21 mouse cellular contexts compared by ENCODE assay signal in genomic region chr19:38998248-38998647, GRCm38 (mm10). TPM values are rescaled to one million over a fixed set of nuclear protein-coding genes. Genes with fewer than 3 reads are reported as not detected.
"Had no signal": no experiment of that assay in that cellular context is flagged by ENCODE, and none has a peak within 500 bp of the region (broad histone marks: within the 10 kb centered on the region; RNA-seq: fewer than 3 reads in every experiment).

No protein-coding gene starts in this region.

- ATAC-seq: midbrain, embryonic 16.5 days had no signal

- DNase-seq: lung, adult 18-20 months; lung, embryonic 14.5 days; lung, postnatal 10 days; lung, postnatal 4 days; midbrain, embryonic 14.5 days; right cerebral cortex, postnatal 14 days; spleen, adult 18-20 months; thymus, adult 2 months; thymus, postnatal 36 days had no signal

- H3K4me1 ChIP-seq: midbrain, embryonic 10.5 days; midbrain, embryonic 12.5 days; neural tube, embryonic 12.5 days had no signal

- H3K36me3 ChIP-seq: midbrain, embryonic 10.5 days; midbrain, embryonic 12.5 days; neural tube, embryonic 12.5 days had no signal

- H3K27me3 ChIP-seq: midbrain, embryonic 12.5 days; neural tube, embryonic 12.5 days had no signal

- H3K4me2 ChIP-seq: lung, embryonic 14.5 days; midbrain, embryonic 12.5 days; neural tube, embryonic 12.5 days had no signal

- H3K27ac ChIP-seq: midbrain, embryonic 10.5 days; midbrain, embryonic 12.5 days; neural tube, embryonic 12.5 days had no signal

- H3K4me3 ChIP-seq: midbrain, embryonic 10.5 days; midbrain, embryonic 12.5 days; myocyte; neural tube, embryonic 12.5 days had no signal

- H3K9me3 ChIP-seq: midbrain, embryonic 10.5 days; midbrain, embryonic 12.5 days; neural tube, embryonic 12.5 days had no signal

- H3K9ac ChIP-seq: lung, embryonic 14.5 days; midbrain, embryonic 12.5 days; neural tube, embryonic 12.5 days had no signal

RNA-seq across cellular contexts. Expression of gene Cyp2c55, which starts 8.6 kb away (rescaled TPM):
- total RNA-seq: megakaryocyte, adult 5-6 weeks; megakaryocyte-erythroid progenitor cell, adult 5-6 weeks; neutrophil, adult 5-6 weeks had no signal
- polyA plus RNA-seq: liver, embryonic 16.5 days; lung, embryonic 14.5 days; lung, embryonic 16.5 days; midbrain, embryonic 10.5 days; midbrain, embryonic 12.5 days; midbrain, embryonic 14.5 days; myocyte; neural tube, embryonic 12.5 days; neural tube, embryonic 14.5 days; stomach, embryonic 14.5 days; thymus, adult 2 months had no signal
